19 mouse cellular contexts compared by ENCODE assay signal in the genomic region with DNA sequence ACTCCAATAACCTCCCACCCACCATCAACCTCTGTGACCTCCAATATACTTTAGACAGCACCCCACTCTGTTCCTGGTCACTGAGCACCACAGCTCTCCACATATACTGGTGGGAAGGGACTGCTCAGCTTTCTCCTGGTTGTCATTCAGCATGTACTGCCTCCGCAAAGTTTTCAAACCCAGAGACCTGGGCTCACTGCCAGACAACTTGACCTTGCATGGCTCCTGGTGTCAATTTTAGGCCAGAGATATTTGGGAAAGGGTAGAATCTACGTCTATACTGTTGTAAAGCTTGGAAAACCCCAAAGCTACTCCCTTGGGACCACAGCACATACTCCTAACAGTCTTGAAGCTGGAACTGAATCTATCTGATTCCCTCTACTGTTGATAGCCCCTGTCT.
A peak's percentile ranks its signal among the peaks of the same experiment; 100 is the strongest.
DNase-seq lines count a peak whose midpoint lies in the region; ATAC-seq and TF ChIP-seq lines count a peak whose summit lies in the region.
"Had no signal": no experiment of that assay in that cellular context is flagged by ENCODE, and none has a peak within 500 bp of the region (broad histone marks: within the 10 kb centered on the region; RNA-seq: fewer than 3 reads in every experiment).

No protein-coding gene starts in this region.

- no peaks in the 10 kb centered on the region for H3K9me3 ChIP-seq in heart, embryonic 13.5 days
- H3K9me3 ChIP-seq: embryonic facial prominence, embryonic 12.5 days; intestine, embryonic 15.5 days; lung, embryonic 15.5 days; neural tube, embryonic 13.5 days had no signal

- no peaks in the 10 kb centered on the region for H3K36me3 ChIP-seq in kidney, adult 2 months (ENCODE audit: control insufficient read depth, insufficient read depth, low read length)
- no peaks in the 10 kb centered on the region for H3K36me3 ChIP-seq in heart, embryonic 13.5 days
- H3K36me3 ChIP-seq: embryonic facial prominence, embryonic 12.5 days; intestine, embryonic 15.5 days; lung, embryonic 15.5 days; neural tube, embryonic 13.5 days had no signal

- DNase-seq in kidney, adult 2 months = peak; percentile 38
- no peak for DNase-seq in kidney, adult 11 months
- DNase-seq in adrenal gland, adult 18-20 months (ENCODE audit: low spot score in 2 of 2) = peak; percentile 63 to 72
- peak; percentile 50 for DNase-seq in lung, postnatal 14 days
- no peak for DNase-seq in retina, postnatal 1 day
- DNase-seq in cerebellum, adult 2 months = no peak
- no peak for DNase-seq in cerebellum, adult 11-12 months
- DNase-seq: cerebellum, adult 9-11 months; layer of hippocampus, postnatal 36 days; midbrain, embryonic 14.5 days; right cerebral cortex, postnatal 14 days had no signal

- H3K4me3 ChIP-seq in kidney, adult 2 months (ENCODE audit: insufficient read depth, low read depth, low read length) = no peak overlapping the region
- no peak overlapping the region for H3K4me3 ChIP-seq in heart, embryonic 13.5 days
- H3K4me3 ChIP-seq in cerebellum, adult 2 months (replicated peaks; ENCODE audit: insufficient read depth, low read depth, low read length) = no peak overlapping the region
- H3K4me3 ChIP-seq: embryonic facial prominence, embryonic 12.5 days; intestine, embryonic 15.5 days; lung, embryonic 15.5 days; neural tube, embryonic 13.5 days had no signal

- no peak for TF ChIP-seq CTCF in kidney, adult 2 months (conservative IDR thresholded peaks at IDR 0.05; ENCODE audit: insufficient read depth, insufficient read length, low read depth, low read length)
- no peak for TF ChIP-seq CTCF in cerebellum, adult 2 months (IDR thresholded peaks at IDR 0.05; ENCODE audit: borderline replicate concordance, insufficient read depth, low read depth, low read length)

- 37% methylated on average over 2 of the region's 2 CpGs for WGBS in kidney, adult 2 months
- WGBS in heart, embryonic 13.5 days = 20% methylated on average over 2 of the region's 2 CpGs
- 74% methylated on average over 2 of the region's 2 CpGs for WGBS in cerebellum, adult 2 months

- H3K4me2 ChIP-seq in heart, embryonic 13.5 days = no peak overlapping the region
- H3K4me2 ChIP-seq: embryonic facial prominence, embryonic 12.5 days; intestine, embryonic 15.5 days; lung, embryonic 15.5 days; neural tube, embryonic 13.5 days had no signal

- ATAC-seq in heart, embryonic 13.5 days (ENCODE audit: extremely low read depth, insufficient number of reproducible peaks, low FRiP score, low TSS enrichment) = no peak
- ATAC-seq: forebrain, embryonic 14.5 days; intestine, embryonic 15.5 days; Patski had no signal

- H3K27ac ChIP-seq in kidney, adult 2 months (ENCODE audit: insufficient read depth, low read depth, low read length) = no peak overlapping the region
- H3K27ac ChIP-seq in heart, embryonic 13.5 days (replicated peaks) = peak overlapping the region; percentile 68
- no peak overlapping the region for H3K27ac ChIP-seq in cerebellum, adult 2 months (ENCODE audit: insufficient read depth, low read length)
- H3K27ac ChIP-seq: embryonic facial prominence, embryonic 12.5 days; intestine, embryonic 15.5 days; lung, embryonic 15.5 days; neural tube, embryonic 13.5 days; stomach, postnatal 0 days had no signal

- TF ChIP-seq POLR2A in kidney, adult 2 months (IDR thresholded peaks at IDR 0.05; ENCODE audit: low read depth, low read length) = no peak
- no peak for TF ChIP-seq POLR2A in cerebellum, adult 2 months (IDR thresholded peaks at IDR 0.05; ENCODE audit: borderline replicate concordance, insufficient read depth, low read length)

- H3K4me1 ChIP-seq in kidney, adult 2 months (ENCODE audit: control insufficient read depth, insufficient read depth, low read length) = no peaks in the 10 kb centered on the region
- peaks cover 64% of the 10 kb centered on the region for H3K4me1 ChIP-seq in heart, embryonic 13.5 days
- H3K4me1 ChIP-seq in cerebellum, adult 2 months (ENCODE audit: control insufficient read depth, insufficient read depth, low read length) = peaks cover 11% of the 10 kb centered on the region
- H3K4me1 ChIP-seq: embryonic facial prominence, embryonic 12.5 days; intestine, embryonic 15.5 days; neural tube, embryonic 13.5 days had no signal

- no peaks in the 10 kb centered on the region for H3K27me3 ChIP-seq in kidney, adult 2 months (replicated peaks; ENCODE audit: control insufficient read depth, insufficient read depth, low read length)
- no peaks in the 10 kb centered on the region for H3K27me3 ChIP-seq in heart, embryonic 13.5 days (replicated peaks)
- H3K27me3 ChIP-seq in cerebellum, adult 2 months (ENCODE audit: control insufficient read depth, insufficient read depth, low read length) = no peaks in the 10 kb centered on the region
- H3K27me3 ChIP-seq: embryonic facial prominence, embryonic 12.5 days; intestine, embryonic 15.5 days; lung, embryonic 15.5 days; neural tube, embryonic 13.5 days; Patski had no signal

- H3K9ac ChIP-seq in heart, embryonic 13.5 days = peak overlapping the region; percentile 24; the same call in 1 of the 2 replicates
- H3K9ac ChIP-seq: embryonic facial prominence, embryonic 12.5 days; intestine, embryonic 15.5 days; lung, embryonic 15.5 days; neural tube, embryonic 13.5 days had no signal

Comparison
In these comparisons a context has a peak if more than half of its experiments do, and no peak if none do; other contexts are left out.
1. DNase-seq: peak in kidney, adult 2 months (single experiment), adrenal gland, adult 18-20 months (2 of 2) and lung, postnatal 14 days (single experiment); none in kidney, adult 11 months (single experiment), retina, postnatal 1 day (single experiment), cerebellum, adult 2 months (0 of 2) and cerebellum, adult 11-12 months (single experiment).